Mouse (Mus musculus) large intestine, adult 2 months (tissue): ENCODE results near the gene Csrnp2. TPM values are rescaled to one million over a fixed set of nuclear protein-coding genes. Genes with fewer than 3 reads are reported as not detected.

Experiments
- DNase-seq: peaks from one replicate; pipeline ENCODE4 v3.0.0-alpha.2; 2012; ENCODE audit warnings: low read depth, low spot score
- WGBS: fragments of 180-500 bp; shearing (Covaris S2); methylation state at CpG from one replicate; pipeline ENCODE4 v1.1.7; 2018; 5-methylcytosine and 5-hydroxymethylcytosine counted together
- polyA plus RNA-seq: library from polyadenylated mRNA; depleted of rRNA; stranded (reverse); fragments of >200 nt; gene quantifications from 2 replicates; pipeline ENCODE4 v1.2.3, GENCODE M21; 2012; rRNA removed

The Csrnp2 gene
- polyA plus RNA-seq, 1 experiment: 1.3 TPM

GRCm38 (mm10) chr15:100446887-100447286, 48.4 kb downstream of the Csrnp2 start:
- WGBS: 76% methylated on average over 2 of the region's 2 CpGs
- no peak for DNase-seq

DNA sequence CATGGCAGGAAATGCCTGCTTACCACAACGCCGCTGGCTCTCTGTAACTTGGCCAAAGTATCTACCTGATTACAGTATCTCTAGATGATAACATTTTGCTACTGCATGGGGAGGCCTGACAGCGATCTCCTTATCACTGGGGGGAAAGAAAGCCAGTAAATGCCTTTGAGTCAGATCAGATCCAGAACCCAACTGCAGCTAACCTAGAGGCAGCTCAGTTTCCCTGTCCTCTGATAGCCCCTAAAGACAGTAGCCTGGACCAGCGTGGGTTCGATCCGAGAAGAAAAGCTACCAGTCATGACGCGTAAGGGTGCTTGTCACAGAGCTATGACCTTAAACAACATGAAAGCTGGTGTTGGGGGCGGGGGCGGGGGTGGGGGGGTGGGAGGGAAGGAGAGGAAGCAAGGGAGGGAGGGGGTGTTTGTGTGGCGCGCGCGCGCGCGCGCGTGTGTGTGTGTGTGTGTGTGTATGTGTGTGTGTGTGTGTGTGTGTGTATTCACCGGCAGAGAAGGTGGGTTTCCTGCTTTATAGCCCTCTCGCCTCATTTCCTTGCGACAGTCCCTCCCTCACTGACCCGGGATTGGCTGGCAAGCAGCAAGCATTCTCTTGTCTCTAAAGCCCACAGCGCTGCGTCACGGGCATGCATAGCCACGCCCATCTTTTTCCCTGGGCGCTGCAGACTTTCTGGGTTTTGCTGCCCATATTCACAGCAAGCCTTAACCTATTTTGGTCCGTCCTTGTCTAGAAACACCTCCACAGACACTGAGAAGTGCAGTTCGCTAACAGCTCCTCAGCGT, 52.0 kb downstream of the Csrnp2 start:
- DNase-seq: peak; percentile 80
- 2% methylated on average over 29 of the region's 31 CpGs for WGBS

DNA sequence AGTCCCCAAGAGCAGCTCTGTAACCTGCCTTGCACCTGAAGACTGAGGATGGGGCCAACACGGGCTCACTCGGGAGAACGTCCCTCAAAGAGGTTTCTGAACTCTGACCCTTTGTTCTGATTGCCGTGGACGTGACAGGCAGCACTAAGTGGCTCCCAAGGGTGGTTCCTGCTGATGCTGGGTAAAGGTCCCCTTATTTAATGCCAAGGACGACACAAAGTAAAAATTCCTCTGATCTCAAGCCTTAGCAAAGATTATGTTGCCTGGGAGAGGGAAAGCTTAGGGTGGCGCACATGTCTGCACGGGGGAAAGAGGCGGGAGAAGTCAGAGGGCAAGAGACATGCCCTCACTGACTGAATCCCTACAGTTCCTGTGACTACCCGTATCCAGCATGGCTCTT, 58.8 kb downstream of the Csrnp2 start:
- DNase-seq: no peak
- 49% methylated on average over 10 of the region's 10 CpGs for WGBS

GRCm38 (mm10) chr15:100436112-100436511, 59.2 kb downstream of the Csrnp2 start:
- DNase-seq: no peak
- WGBS: 67% methylated on average over 4 of the region's 4 CpGs

- DNase-seq: no peak
Measured at GRCm38 (mm10) chr15:100433234-100433633, 62.1 kb downstream of the Csrnp2 start.

DNA sequence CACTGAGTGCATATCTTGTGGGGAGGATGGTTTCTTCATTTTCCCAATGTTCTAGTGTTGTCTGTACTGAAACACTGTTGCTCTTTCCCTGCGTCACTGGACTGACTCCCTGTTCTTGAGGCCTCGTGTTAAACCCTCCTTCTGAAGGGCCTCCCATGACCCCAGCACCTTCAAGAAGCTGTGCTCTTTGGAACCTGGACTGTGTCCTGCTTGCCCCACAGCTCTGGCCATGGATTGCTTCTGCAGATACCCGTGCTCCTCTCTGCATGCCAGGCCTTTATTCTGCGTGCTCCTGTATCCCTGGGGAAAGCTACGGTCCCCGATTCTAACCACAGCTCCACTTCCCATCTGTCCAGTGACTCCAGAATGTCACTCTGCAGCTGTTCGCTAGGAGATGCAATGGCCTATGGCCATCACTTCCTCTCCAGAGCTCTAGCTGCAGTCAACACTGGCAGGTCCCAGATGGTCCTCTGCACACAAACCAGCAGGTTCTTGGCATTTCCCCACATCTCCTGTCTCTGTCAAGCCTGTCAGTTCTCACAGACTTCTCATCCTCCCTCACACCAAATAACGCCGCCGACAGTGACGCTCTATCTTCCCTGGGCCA, 65.2 kb downstream of the Csrnp2 start:
- no peak for DNase-seq
- WGBS: 66% methylated on average over 11 of the region's 11 CpGs

More at GRCm38 (mm10) chr15:100433234-100433633, 62.1 kb downstream of the Csrnp2 start:
- WGBS: 71% methylated on average over 4 of the region's 4 CpGs

Other genes starting within 250 kb of the Csrnp2 start
- not detected in 2 replicates for gene Tmprss12, start 214.7 kb downstream of the Csrnp2 start, polyA plus RNA-seq
- 22.8 and 24.8 TPM in 2 replicates for gene Mettl7a1, start 191.3 kb downstream of the Csrnp2 start, polyA plus RNA-seq
- gene Mettl7a3, start 160.6 kb downstream of the Csrnp2 start, polyA plus RNA-seq: not detected in 2 replicates
- gene Methig1, start 142.3 kb downstream of the Csrnp2 start, polyA plus RNA-seq: not detected in 2 replicates
- not detected in 2 replicates for gene Mettl7a2, start 142.3 kb downstream of the Csrnp2 start, polyA plus RNA-seq
- gene Higd1c, start 130.9 kb downstream of the Csrnp2 start, polyA plus RNA-seq: not detected in 2 replicates
- gene Gm5475, start 73.3 kb downstream of the Csrnp2 start, polyA plus RNA-seq: 0.07 and 0.18 TPM in 2 replicates
- gene Slc11a2, start 70.4 kb downstream of the Csrnp2 start, polyA plus RNA-seq: 42.1 and 56.1 TPM in 2 replicates
- 30.1 and 36.7 TPM in 2 replicates for gene Letmd1, start 26.5 kb downstream of the Csrnp2 start, polyA plus RNA-seq
- 3.4 and 4.0 TPM in 2 replicates for gene Tfcp2, start 56.5 kb upstream of the Csrnp2 start, polyA plus RNA-seq
- 4.0 and 6.0 TPM in 2 replicates for gene Pou6f1, start 104.5 kb upstream of the Csrnp2 start, polyA plus RNA-seq
- 646 and 817 TPM in 2 replicates for gene Dazap2, start 119.9 kb upstream of the Csrnp2 start, polyA plus RNA-seq
- gene Smagp, start 141.5 kb upstream of the Csrnp2 start, polyA plus RNA-seq: 191 and 206 TPM in 2 replicates
- 4.5 and 9.9 TPM in 2 replicates for gene Bin2, start 174.1 kb upstream of the Csrnp2 start, polyA plus RNA-seq
- gene Cela1, start 192.4 kb upstream of the Csrnp2 start, polyA plus RNA-seq: 13.7 and 21.9 TPM in 2 replicates
- gene Galnt6, start 233.9 kb upstream of the Csrnp2 start, polyA plus RNA-seq: 48.3 and 70.0 TPM in 2 replicates